Mouse (Mus musculus) kidney, adult 10 weeks (tissue): ENCODE data around the gene Inhbc. TPM values are rescaled to one million over a fixed set of nuclear protein-coding genes. Genes with fewer than 3 reads are reported as not detected.

ENCODE experiments used
- polyA plus RNA-seq: library from polyadenylated mRNA; stranded (reverse); fragments of 350-450 nt; fragmentation: Illumina TruSeq; extraction: RNeasy Lipid Tissue Mini Kit (QIAGEN cat#74804); gene quantifications from one replicate; pipeline ENCODE4 v1.2.3, GENCODE M21; 2014; ENCODE audit warnings: low read depth, low replicate concordance

The Inhbc gene
- polyA plus RNA-seq = not detected

DNA sequence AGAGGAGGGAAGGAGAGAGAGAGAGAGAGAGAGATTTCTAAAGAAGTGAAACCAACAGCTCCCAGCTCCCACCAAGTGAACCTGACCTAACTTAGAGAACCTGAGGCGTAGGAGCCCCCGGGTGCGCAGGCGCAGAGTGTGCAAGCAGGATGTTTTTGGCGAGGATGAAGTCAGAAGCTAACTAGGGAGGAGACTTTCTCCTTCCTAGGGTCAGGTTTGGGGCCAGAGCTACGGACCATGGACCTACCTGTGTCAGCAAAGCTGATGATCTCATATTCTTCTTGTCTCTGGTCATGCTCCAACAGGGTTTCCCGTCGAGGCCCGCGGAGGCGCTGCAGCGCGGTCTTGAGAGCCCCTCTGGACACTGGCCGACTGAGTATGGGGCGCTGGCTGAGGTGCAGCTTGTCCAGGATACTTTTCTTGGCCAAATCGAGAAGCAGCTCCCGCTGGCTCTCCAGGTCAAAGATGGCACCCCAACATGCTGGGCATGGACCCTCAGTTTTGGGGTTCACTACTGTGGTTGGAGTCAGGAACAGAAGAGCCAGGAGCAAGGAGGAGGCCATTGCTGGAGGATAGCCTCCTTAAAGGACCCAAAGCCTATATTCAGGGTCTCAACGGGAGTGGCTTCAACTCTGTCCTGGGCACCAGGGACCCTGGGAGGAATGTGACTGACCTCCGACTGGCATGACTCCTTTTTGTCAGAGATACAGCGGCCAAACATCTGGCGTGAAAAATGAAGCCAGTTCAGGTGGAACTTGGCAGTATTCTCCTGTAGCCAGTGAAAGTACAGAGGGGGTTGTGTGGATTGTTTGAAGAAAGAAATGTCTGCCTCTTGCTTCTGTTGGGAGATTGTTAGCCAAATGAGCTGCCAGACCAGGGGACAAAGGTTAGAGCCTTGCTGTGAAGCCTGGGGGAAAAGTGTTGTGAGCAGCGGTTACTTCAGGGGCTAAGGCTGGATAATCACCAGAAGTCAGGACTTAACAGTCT, at the start of gene Inhbc:
Inhbc (minus strand) TSS at position 598 of the 987 bp plus-strand sequence.

DNA sequence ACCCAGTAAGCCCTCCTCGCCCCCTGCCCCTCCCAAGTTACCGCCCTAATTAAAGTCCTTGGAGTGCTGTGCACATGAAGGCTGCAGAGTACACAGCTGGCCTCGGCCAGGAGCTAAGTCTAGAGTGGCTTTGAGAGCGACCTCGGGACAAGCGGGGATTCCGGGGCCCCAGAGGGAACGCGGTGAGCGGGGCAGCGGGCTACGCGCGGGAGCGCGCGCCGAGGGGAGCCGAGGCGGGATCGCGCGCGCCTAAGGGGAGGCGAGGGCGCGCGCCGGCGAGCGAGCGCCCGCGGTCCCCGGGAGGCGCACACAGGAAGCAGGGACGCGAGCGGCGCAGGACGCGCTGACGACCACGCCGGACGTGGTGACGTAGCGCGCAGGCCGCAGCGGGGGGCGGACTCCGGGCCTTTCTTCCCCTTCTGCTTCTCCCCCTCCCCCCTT, 10.0 kb upstream of the Inhbc start, which contains the start of gene R3hdm2:
R3hdm2 (plus strand) TSS at position 77 of the 441 bp plus-strand sequence.

GRCm38 (mm10) chr10:127353909-127354895, 16.0 kb downstream of the Inhbc start, which contains the start of gene Inhbe:
TSS of gene Inhbe (minus strand) at chr10:127354411.

GRCm38 (mm10) chr10:127341891-127342639, 28.2 kb downstream of the Inhbc start, which contains the start of gene Gli1:
TSS of gene Gli1 (minus strand) at chr10:127341974.

DNA sequence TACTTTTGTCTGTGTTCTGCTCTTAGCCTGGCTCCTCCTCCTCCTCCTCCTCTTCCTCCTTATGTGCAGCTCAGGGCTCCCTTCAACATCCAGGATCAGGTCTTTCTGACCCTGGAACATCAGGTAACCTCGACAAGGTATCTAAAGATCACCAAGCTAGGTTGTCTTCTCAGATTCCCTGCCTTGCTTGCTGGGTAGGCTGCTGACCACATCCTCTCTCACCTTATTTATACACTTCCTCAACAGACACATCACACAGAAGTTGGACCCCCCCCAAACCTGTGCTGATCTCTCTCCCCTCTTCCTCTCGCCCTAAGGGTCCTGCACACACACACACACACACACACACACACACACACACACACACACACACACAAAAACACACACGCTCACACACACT, 48.6 kb downstream of the Inhbc start, which contains the start of gene Arhgap9:
Arhgap9 (plus strand) TSS at position 344 of the 400 bp plus-strand sequence.

DNA sequence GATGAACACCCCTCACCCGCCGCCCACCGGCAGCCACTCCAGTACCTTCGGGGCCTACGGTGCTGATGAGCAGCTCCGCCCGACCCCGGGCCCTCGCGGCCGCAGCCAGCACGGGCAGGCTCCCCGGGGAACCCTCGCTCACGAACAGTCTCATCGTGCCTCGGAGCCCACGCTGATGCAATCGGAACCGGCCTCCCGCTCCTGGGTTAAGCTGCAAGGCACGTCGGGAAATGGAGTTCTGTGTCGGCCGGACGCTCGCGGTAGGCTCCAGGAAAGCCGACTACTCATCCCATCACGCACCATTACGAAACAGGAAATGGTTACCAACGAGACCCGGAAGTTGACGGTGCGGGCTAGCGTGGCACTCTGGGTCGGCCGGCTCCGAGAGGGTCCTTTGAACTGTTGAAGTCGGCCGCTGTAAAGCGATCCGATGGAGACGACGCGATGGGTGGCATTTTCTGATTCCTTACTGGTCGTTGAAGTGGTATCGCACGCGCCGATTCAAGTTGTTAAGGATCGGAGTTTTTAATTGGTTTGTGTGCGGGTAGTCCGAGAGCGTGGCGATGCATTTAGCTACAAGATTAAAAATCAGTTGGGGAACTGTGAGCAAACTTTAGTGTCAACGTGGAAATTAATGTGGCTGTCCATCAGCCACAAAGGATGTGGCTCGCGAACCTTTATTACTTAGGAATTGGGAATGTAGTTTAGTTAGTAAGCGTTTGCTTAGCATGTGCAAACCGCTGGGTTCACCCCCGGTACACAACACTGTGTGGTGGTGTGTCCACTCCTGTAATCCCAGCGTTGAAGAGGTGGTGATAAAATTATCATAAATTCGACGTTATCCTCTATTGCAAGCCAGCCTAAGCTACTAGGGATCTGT, 58.5 kb downstream of the Inhbc start, which contains the start of gene Mars:
Mars (minus strand) TSS at position 311 of the 880 bp plus-strand sequence.

Other genes with a start within 250 kb of the Inhbc start
- gene Os9, start 249.3 kb downstream of the Inhbc start, polyA plus RNA-seq = 9.4 TPM
- gene B4galnt1, start 205.2 kb downstream of the Inhbc start, polyA plus RNA-seq = 0.73 TPM
- gene Slc26a10, start 189.8 kb downstream of the Inhbc start, polyA plus RNA-seq = 0.16 TPM
- gene Arhgef25, start 180.3 kb downstream of the Inhbc start, polyA plus RNA-seq = 2.4 TPM
- gene Dtx3, start 174.7 kb downstream of the Inhbc start, polyA plus RNA-seq = 3.6 TPM
- gene Pip4k2c, start 158.8 kb downstream of the Inhbc start, polyA plus RNA-seq = 46.3 TPM
- gene Kif5a, start 107.1 kb downstream of the Inhbc start, polyA plus RNA-seq = 0.16 TPM
- gene Dctn2, start 104.1 kb downstream of the Inhbc start, polyA plus RNA-seq = 18.1 TPM
- gene Mbd6, start 81.4 kb downstream of the Inhbc start, polyA plus RNA-seq = 1.0 TPM
- gene Mars, start 58.6 kb downstream of the Inhbc start, polyA plus RNA-seq = 7.0 TPM
- not detected for gene Arhgap9, start 48.5 kb downstream of the Inhbc start, polyA plus RNA-seq
- not detected for gene Gli1, start 28.5 kb downstream of the Inhbc start, polyA plus RNA-seq
- not detected for gene Inhbe, start 16.0 kb downstream of the Inhbc start, polyA plus RNA-seq
- gene R3hdm2, start 9.9 kb upstream of the Inhbc start, polyA plus RNA-seq = 149 TPM
- not detected for gene Stac3, start 131.3 kb upstream of the Inhbc start, polyA plus RNA-seq
- gene Ndufa4l2, start 144.5 kb upstream of the Inhbc start, polyA plus RNA-seq = not detected
- gene Shmt2, start 152.0 kb upstream of the Inhbc start, polyA plus RNA-seq = 7.9 TPM
- not detected for gene Nxph4, start 164.1 kb upstream of the Inhbc start, polyA plus RNA-seq